Mouse (Mus musculus) heart, adult 11 months (tissue): ENCODE data around the gene Cwc25.
A peak's percentile ranks its signal among the peaks of the same experiment; 100 is the strongest.
"Not testable (repeated sequence)": the region's sequence is repeated elsewhere in the genome, so short reads cannot be mapped to it uniquely, and the experiment has no call there.

ENCODE experiments used
- DNase-seq: peaks from one replicate; pipeline ENCODE4 v3.0.0; 2022

Cwc25 gene

GRCm38 (mm10) chr11:97771410-97771809 lies 5.1 kb upstream of the Cwc25 start:
- no peak for DNase-seq

DNA sequence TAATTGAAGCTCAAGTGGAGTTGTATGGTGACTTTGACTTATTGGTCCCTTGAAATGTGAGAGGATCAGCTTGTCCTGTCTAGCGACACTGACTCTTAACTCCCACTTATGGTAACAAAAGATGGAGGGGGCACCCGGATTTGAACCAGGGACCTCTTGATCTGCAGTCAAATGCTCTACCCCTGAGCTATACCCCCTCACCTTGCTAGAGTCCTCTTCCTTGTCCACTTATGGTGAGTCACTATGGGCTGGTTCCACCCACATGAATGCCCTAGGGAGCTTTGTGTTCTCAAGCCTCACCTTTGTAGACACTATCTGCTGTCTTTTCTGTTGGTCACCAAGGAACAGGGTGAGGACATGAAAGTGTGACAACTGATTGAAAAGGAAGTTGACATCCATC lies 3.3 kb upstream of the Cwc25 start:
- no peak for DNase-seq

GRCm38 (mm10) chr11:97761638-97762037 lies 4.7 kb downstream of the Cwc25 start:
- no peak for DNase-seq

GRCm38 (mm10) chr11:97758942-97759341 lies 7.4 kb downstream of the Cwc25 start:
- no peak for DNase-seq

GRCm38 (mm10) chr11:97758125-97758524 lies 8.2 kb downstream of the Cwc25 start:
- no peak for DNase-seq

DNA sequence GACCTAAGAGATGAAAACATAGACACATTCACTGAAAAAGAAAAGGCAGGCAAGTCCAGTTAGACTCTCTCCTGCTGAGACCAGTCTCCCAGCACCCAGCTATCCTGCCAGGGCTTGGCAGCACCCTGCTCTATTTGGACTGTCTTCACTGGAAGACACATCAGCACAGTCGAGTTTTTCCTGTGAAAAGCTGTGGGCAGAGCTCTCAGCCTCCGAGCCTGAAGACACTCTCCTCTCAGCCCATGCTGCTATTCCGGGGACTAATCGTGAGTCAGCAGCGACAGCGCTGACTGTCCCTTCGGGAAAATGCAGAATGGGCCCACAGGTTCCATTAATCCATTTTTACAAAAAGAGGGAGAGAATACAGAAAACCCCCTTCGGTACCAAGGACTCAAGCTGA lies 13.1 kb downstream of the Cwc25 start:
- no peak for DNase-seq

GRCm38 (mm10) chr11:97748496-97748895 lies 17.9 kb downstream of the Cwc25 start:
- DNase-seq, result no peak

DNA sequence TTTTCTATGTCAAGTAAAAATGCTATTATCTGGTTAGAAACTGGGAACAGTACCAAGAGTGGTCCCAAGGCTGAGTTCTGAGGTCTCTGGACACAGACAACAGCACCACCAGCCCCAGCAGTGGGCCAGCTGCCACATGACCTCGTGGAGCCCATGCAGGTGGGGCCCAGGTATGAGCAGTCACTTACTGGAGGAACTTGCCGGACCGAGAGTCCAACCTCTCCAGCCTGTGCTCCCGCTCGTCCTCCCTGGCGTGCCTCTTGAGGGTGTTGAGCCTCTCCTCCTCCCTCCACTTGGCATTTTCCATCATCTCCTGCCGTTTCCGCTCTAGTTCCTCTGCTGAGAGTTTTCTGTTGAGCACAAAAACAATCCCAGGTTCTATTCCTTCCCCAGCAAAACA lies 18.6 kb downstream of the Cwc25 start:
- DNase-seq, result peak; percentile 93

DNA sequence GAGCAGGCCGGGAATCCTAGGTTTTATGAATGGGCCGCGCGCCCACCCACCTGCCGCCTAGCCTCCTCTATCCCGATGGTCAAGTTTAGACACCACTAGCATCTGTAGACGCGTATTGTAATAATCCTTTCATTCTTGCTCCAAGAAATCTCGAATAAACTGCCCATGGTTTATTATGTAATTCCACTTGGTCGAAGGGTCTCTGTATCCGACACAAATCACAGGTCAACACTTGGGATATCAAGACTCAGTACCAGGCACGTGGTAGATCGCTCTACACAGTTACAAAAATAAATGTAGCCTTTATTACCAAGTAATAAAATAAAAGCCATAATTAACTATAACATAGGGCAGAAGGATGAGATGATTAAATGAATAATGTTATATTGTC lies 21.0 kb downstream of the Cwc25 start:
- DNase-seq, result no peak

DNA sequence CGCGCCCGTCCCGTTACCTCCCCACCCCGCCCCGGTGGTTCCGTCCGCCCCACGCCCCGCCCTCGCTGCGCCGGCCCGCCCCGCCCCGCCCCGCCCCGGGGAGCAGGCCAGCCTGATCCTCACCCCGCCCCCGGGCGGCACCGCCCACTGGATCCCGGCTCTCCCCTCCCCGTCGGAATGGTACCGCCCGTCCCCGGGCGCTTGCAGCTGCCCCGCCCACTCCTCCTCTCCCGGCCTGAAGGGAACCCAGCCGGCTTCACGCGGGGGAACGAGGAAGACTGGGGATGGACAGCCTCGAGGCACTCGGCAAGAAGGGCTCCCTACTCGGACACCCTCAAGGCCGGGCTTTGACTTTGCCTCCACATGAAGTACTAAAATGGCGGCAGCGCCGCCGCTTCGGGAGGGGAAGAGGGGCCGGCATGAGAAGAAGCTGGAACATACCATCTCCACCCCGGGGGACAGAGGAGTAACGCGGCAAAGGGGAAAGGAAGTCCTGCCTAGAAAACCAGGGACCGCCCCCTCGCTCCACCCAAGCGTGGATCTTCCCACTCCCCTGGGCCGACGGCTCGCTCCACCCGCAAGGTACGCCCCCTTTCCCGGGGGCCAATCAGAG lies 21.5 kb downstream of the Cwc25 start:
- peak; percentile 100 for DNase-seq

DNA sequence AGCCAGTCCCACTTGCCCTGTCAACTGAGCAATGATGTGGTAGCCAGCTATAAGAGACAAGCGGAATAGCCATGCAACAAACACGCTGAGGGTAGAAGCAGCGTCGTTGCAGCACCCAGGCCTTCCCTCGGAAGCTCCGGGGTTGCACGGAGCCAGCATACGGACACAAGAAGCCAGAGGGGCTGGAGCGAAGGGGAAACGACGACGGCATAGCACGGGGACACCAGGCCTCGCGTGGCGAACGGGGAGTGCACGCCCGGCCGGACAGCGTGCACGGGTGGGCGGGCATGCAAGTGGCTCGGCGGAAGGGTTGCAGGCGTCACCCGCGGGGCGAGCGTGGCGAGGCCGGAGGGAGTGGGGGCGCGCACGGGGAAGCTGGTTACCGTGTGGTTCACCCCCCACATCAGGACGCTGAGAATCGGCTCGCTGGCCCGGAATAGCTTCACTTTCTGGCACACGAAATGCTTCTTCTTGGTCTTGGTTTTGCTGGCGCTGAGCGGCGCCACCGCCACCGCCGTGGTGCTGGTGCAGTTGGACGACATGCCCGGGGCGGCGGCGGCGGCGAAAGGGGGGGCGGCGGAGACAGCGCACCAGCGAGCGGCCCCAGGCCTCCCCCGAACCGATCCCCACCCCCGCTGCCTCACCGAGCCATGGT lies 22.2 kb downstream of the Cwc25 start, which contains the start of gene Pip4k2b:
TSS of gene Pip4k2b (minus strand) at position 642 of the 655 bp plus-strand sequence.
- DNase-seq, result peak; percentile 97

- DNase-seq, result no peak
Observed at GRCm38 (mm10) chr11:97743423-97743822, 22.9 kb downstream of the Cwc25 start.

- no peak for DNase-seq
Observed at GRCm38 (mm10) chr11:97742591-97742990, 23.8 kb downstream of the Cwc25 start.

DNA sequence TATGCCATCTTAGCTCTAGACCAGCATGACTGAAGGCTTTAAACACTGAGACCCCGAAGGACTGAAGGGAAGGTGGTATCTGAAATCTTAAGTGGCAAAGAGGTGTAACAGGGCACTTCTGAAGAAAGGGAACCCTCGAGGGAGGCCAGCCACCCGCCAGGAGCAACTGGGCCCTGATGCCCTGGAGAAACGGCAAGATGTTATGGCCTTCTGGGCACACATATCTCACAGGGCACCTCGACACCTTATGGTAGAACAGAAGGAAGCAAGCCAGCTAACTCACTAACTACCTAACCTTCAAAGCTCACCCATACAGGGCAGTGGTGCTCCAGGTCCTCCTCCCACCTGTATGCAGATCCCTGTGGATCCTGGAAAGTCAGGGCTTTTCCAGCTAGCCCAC lies 24.2 kb downstream of the Cwc25 start:
- peak; percentile 91 for DNase-seq

GRCm38 (mm10) chr11:97740190-97740589 lies 26.2 kb downstream of the Cwc25 start:
- peak; percentile 95 for DNase-seq

DNA sequence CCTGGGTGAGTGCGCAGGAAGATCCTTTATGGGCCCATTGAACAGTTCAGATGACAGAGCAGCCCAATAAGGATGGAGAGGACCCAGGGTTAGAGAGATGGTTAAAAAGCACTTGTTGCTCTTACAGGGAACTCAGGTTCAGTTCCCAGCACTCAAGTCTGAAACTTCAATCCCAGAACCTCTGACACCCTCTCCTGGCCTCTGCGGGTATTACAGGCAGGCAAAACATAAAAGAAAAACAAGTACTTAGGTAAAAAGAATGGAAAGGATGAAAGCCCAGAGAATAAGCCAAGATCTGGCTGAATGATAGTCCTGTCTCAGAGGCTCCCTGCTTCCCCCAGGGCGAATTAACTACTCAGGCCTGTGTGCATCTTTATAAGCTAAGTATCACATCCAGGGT lies 27.2 kb downstream of the Cwc25 start:
- no peak for DNase-seq

DNA sequence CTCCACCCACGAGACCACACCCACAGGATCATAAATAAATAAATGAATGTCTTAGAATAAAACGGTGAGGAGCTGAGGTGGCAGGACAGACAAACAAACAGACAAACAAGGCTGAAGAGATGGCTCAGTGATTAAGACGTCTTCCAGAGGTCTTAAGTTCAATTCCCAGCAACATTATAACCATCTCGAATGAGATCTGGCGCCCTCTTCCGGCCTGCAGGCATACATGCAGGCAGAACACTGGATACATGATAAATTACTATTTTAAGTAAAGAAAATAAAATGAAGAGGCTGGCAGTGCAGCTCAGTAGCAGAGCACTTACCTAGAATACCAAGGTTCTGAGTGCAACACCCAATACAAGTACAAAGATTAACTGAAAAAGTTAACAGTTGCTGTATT lies 27.7 kb downstream of the Cwc25 start:
- no peak for DNase-seq

- DNase-seq, result no peak
Observed at GRCm38 (mm10) chr11:97737600-97737999, 28.8 kb downstream of the Cwc25 start.

DNA sequence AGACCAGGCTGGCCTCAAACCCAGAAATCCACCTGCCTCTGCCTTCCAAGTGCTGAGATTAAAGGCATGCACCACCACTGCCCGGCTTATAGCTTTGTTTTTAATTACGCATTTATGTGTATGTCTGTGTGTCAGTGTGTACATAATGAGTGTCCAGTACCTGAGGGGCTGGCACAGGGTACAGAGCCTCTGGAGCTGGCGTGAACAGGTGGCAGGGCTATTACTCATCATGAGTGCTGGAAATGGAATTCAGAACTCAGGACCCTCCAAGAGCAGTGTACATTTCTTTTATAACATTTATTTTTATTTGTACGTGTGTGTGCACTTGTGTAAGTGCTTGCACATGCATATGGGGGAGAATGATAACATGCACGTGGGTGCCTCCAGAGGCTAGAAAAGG lies 29.7 kb downstream of the Cwc25 start:
- DNase-seq, result no peak

DNA sequence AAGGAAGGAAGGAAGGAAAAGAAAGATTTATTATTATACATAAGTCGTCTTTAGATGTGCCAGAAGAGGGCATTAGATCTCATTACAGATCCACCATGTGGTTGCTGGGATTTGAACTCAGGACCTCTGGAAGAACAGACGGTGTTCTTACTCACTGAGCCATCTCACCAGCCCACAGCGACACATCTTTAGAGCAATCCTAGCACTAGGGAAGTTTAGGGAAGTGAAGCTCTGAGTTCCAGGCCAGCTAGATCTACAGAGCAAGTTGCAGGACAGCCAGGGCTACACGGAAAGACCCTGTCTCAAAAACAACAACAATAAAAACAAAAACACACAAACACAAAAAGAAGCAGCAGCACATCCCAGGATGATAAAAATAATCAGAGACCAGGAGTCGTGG lies 31.5 kb downstream of the Cwc25 start:
- DNase-seq, result not testable (repeated sequence)

DNA sequence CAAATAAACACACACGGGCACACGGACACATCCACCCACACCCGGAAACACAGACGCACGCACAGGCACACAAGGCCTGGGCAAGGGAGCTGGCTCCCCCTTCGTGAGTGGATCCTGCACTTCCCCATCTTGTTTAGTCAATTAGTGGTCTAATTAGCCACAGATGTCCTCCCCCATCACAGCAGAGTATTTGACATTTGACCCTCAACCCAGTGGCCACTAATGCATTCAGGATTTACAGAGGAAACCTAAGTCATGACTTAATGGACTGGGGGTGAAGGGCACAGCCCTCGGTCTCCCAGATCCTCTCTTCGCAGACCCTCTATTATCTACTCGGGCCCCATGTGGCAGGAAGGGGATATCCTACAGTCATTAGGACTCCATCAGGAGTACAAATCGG lies 32.7 kb downstream of the Cwc25 start:
- DNase-seq, result no peak

- no peak for DNase-seq
Observed at GRCm38 (mm10) chr11:97728730-97729129, 37.6 kb downstream of the Cwc25 start.

GRCm38 (mm10) chr11:97728311-97728710 lies 38.0 kb downstream of the Cwc25 start:
- peak; percentile 93 for DNase-seq

DNA sequence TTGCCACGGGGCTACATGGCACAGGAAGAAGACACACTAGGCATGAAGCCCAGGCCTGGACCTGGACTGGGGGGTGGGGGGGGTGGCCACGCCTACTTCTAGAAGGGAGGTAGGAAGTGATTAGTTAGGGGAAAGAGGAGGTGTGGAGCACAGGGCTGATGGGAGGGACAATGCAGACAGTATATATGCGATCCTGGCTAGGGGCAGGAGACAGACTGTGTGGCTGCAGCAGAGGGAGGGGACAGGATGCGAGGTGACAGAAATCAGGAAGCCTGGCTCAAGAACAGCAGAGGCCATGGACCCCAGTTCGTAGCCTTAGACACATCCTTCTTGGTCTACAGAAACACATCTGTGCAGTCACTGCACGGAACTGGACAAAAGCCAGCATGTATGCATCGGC lies 42.6 kb downstream of the Cwc25 start:
- no peak for DNase-seq

- no peak for DNase-seq
Observed at GRCm38 (mm10) chr11:97721338-97721737, 45.0 kb downstream of the Cwc25 start.
